Mouse (Mus musculus): ENCODE results near the gene Scarb1.

DNA sequence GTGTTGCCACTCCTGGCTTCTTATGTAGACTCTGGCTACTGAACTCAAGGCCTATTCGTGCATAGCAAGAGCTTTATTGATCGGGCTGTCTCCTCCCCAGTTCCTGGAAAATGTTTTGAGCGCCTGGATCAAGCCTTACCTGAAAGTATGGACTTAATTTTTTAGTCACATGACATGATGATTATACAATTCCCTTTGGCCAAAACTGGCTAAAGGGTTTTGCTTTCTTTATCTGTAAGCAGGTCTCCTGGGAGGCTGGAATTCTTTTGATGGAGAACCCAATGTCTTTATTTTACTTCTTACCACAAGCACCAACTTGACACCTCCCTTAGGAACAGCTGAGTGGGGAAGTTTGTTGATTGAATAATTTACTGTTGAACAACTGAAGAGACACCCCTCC lies 87.4 kb downstream of the Scarb1 start:
- no peak for TF ChIP-seq EP300 (IDR thresholded peaks at IDR 0.05; ENCODE audit: low read depth)
- TF ChIP-seq CTCF (IDR thresholded peaks at IDR 0.05; ENCODE audit: low read depth) = no peak

All from heart, postnatal 0 days (tissue).